Mouse (Mus musculus) heart, embryonic 14.5 days (tissue): ENCODE data around the gene Lemd1. TPM values are rescaled to one million over a fixed set of nuclear protein-coding genes. Genes with fewer than 3 reads are reported as not detected.

ENCODE experiments used
- ATAC-seq: fragments of 200-750 bp; cut with Nextera tagmentation; 2 replicates; pipeline ENCODE4 v1.8.0; 2017; ENCODE audit warnings: low read depth, moderate TSS enrichment; ENCODE audit not compliant: insufficient number of reproducible peaks, insufficient read depth, low FRiP score
- H3K27ac ChIP-seq, 2 experiments: fragments of 200-500 bp in 1 of 2; fragments of 300-500 bp in 1 of 2; sonication (generic) in 1 of 2; replicated peaks in 1 of 2; 2 replicates each; pipeline ENCODE4 v1.5.1; 2012 to 2014; ENCODE audit warnings: low read depth in 2 of 2, low read length in 2 of 2, control low read depth in 1 of 2, mild to moderate bottlenecking in 1 of 2, mixed read lengths in 1 of 2; ENCODE audit not compliant: control insufficient read depth in 1 of 2, insufficient read depth in 1 of 2
- H3K27me3 ChIP-seq: fragments of 300-500 bp; sonication (generic); 2 replicates; pipeline ENCODE4 v1.6.1; 2014; ENCODE audit warnings: mild to moderate bottlenecking, low read length, control low read depth; ENCODE audit not compliant: control insufficient read depth, insufficient read depth
- H3K36me3 ChIP-seq: fragments of 300-500 bp; sonication (generic); 2 replicates; pipeline ENCODE4 v1.6.1; 2014; ENCODE audit warnings: mild to moderate bottlenecking, control low read depth, low read length, mixed read lengths; ENCODE audit not compliant: control insufficient read depth, insufficient read depth
- H3K4me1 ChIP-seq, 2 experiments: fragments of 200-500 bp in 1 of 2; fragments of 300-500 bp in 1 of 2; sonication (generic) in 1 of 2; 2 replicates each; pipeline ENCODE4 v1.6.1; 2012 to 2014; ENCODE audit warnings: low read length in 2 of 2, control low read depth in 1 of 2, mixed read lengths in 1 of 2; ENCODE audit not compliant: control insufficient read depth in 2 of 2, insufficient read depth in 2 of 2
- H3K4me2 ChIP-seq: fragments of 300-500 bp; sonication (generic); 2 replicates; pipeline ENCODE4 v1.6.1; 2014; ENCODE audit warnings: mild to moderate bottlenecking, low read length
- H3K4me3 ChIP-seq, 2 experiments: fragments of 200-500 bp in 1 of 2; fragments of 300-500 bp in 1 of 2; sonication (generic) in 1 of 2; 2 replicates each; pipeline ENCODE4 v1.5.1; 2012 to 2014; ENCODE audit warnings: low read length in 2 of 2, mild to moderate bottlenecking in 2 of 2, control low read depth in 1 of 2, low read depth in 1 of 2, moderate library complexity in 1 of 2; ENCODE audit not compliant: control insufficient read depth in 1 of 2, insufficient read depth in 1 of 2
- H3K9ac ChIP-seq: fragments of 300-500 bp; sonication (generic); 2 replicates; pipeline ENCODE4 v1.6.1; 2014; ENCODE audit warnings: mild to moderate bottlenecking, low read length
- H3K9me3 ChIP-seq: fragments of 300-500 bp; sonication (generic); 2 replicates; pipeline ENCODE4 v1.6.1; 2016; ENCODE audit warnings: low read length, control low read depth; ENCODE audit not compliant: control insufficient read depth
- WGBS: fragments of 180-500 bp; shearing (Covaris S2); extraction: QIAGEN DNeasy Blood & Tissue Kit; methylation state at CpG from one replicate; pipeline ENCODE4 v1.1.7; 2014; 5-methylcytosine and 5-hydroxymethylcytosine counted together
- polyA plus RNA-seq: library from polyadenylated mRNA; unstranded; fragments of >200 nt; fragmentation: Nextera tagmentation; extraction: Ambion mirVana; gene quantifications from 2 replicates; pipeline ENCODE4 v1.2.1, GENCODE M21; 2014

The Lemd1 gene
- polyA plus RNA-seq, 1 experiment from 2014 or later = not detected

GRCm38 (mm10) chr1:132299744-132300143 lies 108.5 kb downstream of the Lemd1 start:
- no peak for ATAC-seq
- H3K4me1 ChIP-seq = peaks cover 4 to 19% of the 10 kb centered on the region in 2 experiments; a peak in 3 of 4 replicates
- H3K9me3 ChIP-seq = no peaks in the 10 kb centered on the region
- H3K27ac ChIP-seq = no peak overlapping the region
- H3K4me3 ChIP-seq = no peak overlapping the region
- 83% methylated on average over 5 of the region's 5 CpGs for WGBS
- peaks cover 37% of the 10 kb centered on the region for H3K27me3 ChIP-seq
- no peak overlapping the region for H3K9ac ChIP-seq
- H3K36me3 ChIP-seq = no peaks in the 10 kb centered on the region
- H3K4me2 ChIP-seq = peak overlapping the region; percentile 99; the same call in 1 of the 2 replicates

- 86% methylated on average over 5 of the region's 5 CpGs for WGBS
- peaks cover 4 to 19% of the 10 kb centered on the region in 2 experiments; a peak in 3 of 4 replicates for H3K4me1 ChIP-seq
- H3K27me3 ChIP-seq = peaks cover 37% of the 10 kb centered on the region
Observed at GRCm38 (mm10) chr1:132301242-132301641, 110.0 kb downstream of the Lemd1 start.

GRCm38 (mm10) chr1:132302341-132302866 lies 111.2 kb downstream of the Lemd1 start:
- ATAC-seq = no peak
- Histone ChIP-seq H3K9me3 (no peaks in the 10 kb centered on the region), H3K27ac (no peak overlapping the region), H3K4me3 (no peak overlapping the region), H3K9ac (no peak overlapping the region), H3K27me3 (peaks cover 28% of the 10 kb centered on the region), H3K4me2 (no peak overlapping the region), H3K36me3 (no peaks in the 10 kb centered on the region), H3K4me1 (peaks cover 4 to 19% of the 10 kb centered on the region in 2 experiments; a peak in 3 of 4 replicates)
- WGBS = 90% methylated on average over 9 of the region's 9 CpGs

More at GRCm38 (mm10) chr1:132301242-132301641, 110.0 kb downstream of the Lemd1 start:
- H3K9me3 ChIP-seq = no peaks in the 10 kb centered on the region
- H3K4me3 ChIP-seq = no peak overlapping the region
- H3K36me3 ChIP-seq = no peaks in the 10 kb centered on the region
- no peak overlapping the region for H3K4me2 ChIP-seq
- no peak overlapping the region for H3K9ac ChIP-seq
- H3K27ac ChIP-seq = no peak overlapping the region
- ATAC-seq = no peak

GRCm38 (mm10) chr1:132304618-132305214 lies 113.5 kb downstream of the Lemd1 start:
- WGBS = 41% methylated on average over 9 of the region's 9 CpGs
- H3K4me3 ChIP-seq = no peak overlapping the region
- ATAC-seq = no peak
- no peaks in the 10 kb centered on the region for H3K36me3 ChIP-seq
- peaks cover 12% of the 10 kb centered on the region; the same call in 1 of the 2 replicates for H3K27me3 ChIP-seq
- H3K27ac ChIP-seq = no peak overlapping the region
- H3K9me3 ChIP-seq = no peaks in the 10 kb centered on the region
- no peak overlapping the region for H3K4me2 ChIP-seq
- H3K9ac ChIP-seq = no peak overlapping the region
- peaks cover 0 to 7% of the 10 kb centered on the region in 2 experiments; a peak in 3 of 4 replicates for H3K4me1 ChIP-seq

- H3K36me3 ChIP-seq = no peaks in the 10 kb centered on the region
- no peak overlapping the region for H3K9ac ChIP-seq
- peaks cover 7% of the 10 kb centered on the region; the same call in 1 of the 2 replicates for H3K27me3 ChIP-seq
- ATAC-seq = no peak
- H3K4me3 ChIP-seq = no peak overlapping the region
- no peaks in the 10 kb centered on the region for H3K9me3 ChIP-seq
- no peak overlapping the region for H3K4me2 ChIP-seq
- WGBS = 33% methylated on average over 4 of the region's 4 CpGs
- no peak overlapping the region for H3K27ac ChIP-seq
- peaks cover 7 to 11% of the 10 kb centered on the region in 2 experiments for H3K4me1 ChIP-seq
Observed at GRCm38 (mm10) chr1:132306160-132306559, 114.9 kb downstream of the Lemd1 start.

- ATAC-seq = no peak
- Histone ChIP-seq H3K9me3 (no peaks in the 10 kb centered on the region), H3K4me1 (peaks cover 12 to 14% of the 10 kb centered on the region in 2 experiments), H3K4me2 (no peak overlapping the region), H3K9ac (no peak overlapping the region), H3K27me3 (peaks cover 7% of the 10 kb centered on the region; the same call in 1 of the 2 replicates), H3K27ac (no peak overlapping the region), H3K36me3 (no peaks in the 10 kb centered on the region), H3K4me3 (no peak overlapping the region)
- 21% methylated on average over 4 of the region's 4 CpGs for WGBS
Observed at GRCm38 (mm10) chr1:132306808-132307207, 115.6 kb downstream of the Lemd1 start.

GRCm38 (mm10) chr1:132307962-132308361 lies 116.7 kb downstream of the Lemd1 start:
- peaks cover 17 to 22% of the 10 kb centered on the region in 2 experiments for H3K4me1 ChIP-seq
- WGBS = 86% methylated on average over 6 of the region's 6 CpGs
- no peak overlapping the region for H3K9ac ChIP-seq
- H3K27me3 ChIP-seq = peaks cover 4% of the 10 kb centered on the region; the same call in 1 of the 2 replicates
- no peak overlapping the region for H3K4me3 ChIP-seq
- H3K4me2 ChIP-seq = no peak overlapping the region
- H3K27ac ChIP-seq = no peak overlapping the region
- ATAC-seq = no peak
- H3K9me3 ChIP-seq = no peaks in the 10 kb centered on the region
- no peaks in the 10 kb centered on the region for H3K36me3 ChIP-seq
